Mouse (Mus musculus) frontal cortex, adult (tissue): ENCODE measurements around the gene Wdr18.
A peak's percentile ranks its signal among the peaks of the same experiment; 100 is the strongest.
"Not testable (repeated sequence)": the region's sequence is repeated elsewhere in the genome, so short reads cannot be mapped to it uniquely, and the experiment has no call there.

ENCODE experiments used
- ATAC-seq: cut with Nextera tagmentation; 2 replicates; pipeline ENCODE4 v1.9.2; 2017; ENCODE audit warnings: mild to moderate bottlenecking, moderate library complexity, mixed read lengths; ENCODE audit not compliant: low TSS enrichment

The Wdr18 gene

GRCm38 (mm10) chr10:79946752-79947322 lies 13.1 kb upstream of the Wdr18 start:
- no peak for ATAC-seq

- ATAC-seq, result no peak
Observed at GRCm38 (mm10) chr10:79947502-79947901, 12.4 kb upstream of the Wdr18 start.

DNA sequence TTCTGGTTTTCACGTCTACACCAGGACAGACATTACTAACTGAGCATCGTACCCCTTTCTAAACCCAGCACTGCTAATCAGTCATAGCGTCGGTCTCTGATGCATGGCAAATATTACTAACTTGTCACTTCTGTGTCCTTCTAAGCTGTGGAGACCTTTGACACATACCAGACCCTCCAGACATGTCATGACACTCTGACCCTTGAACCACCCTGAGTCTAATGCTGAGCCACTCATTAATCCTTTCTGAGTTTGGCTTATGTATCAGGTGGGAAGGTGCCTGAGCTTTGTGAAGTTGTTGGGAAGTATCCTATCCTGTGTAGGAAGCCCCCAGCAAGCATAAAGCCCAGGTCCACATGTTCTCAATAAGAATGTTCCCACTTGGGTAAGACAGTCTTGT lies 10.1 kb upstream of the Wdr18 start:
- no peak for ATAC-seq

GRCm38 (mm10) chr10:79950661-79951060 lies 9.3 kb upstream of the Wdr18 start:
- no peak for ATAC-seq

- ATAC-seq, result no peak
Observed at GRCm38 (mm10) chr10:79953946-79954345, 6.0 kb upstream of the Wdr18 start.

- no peak for ATAC-seq
Observed at GRCm38 (mm10) chr10:79955691-79956090, 4.3 kb upstream of the Wdr18 start.

DNA sequence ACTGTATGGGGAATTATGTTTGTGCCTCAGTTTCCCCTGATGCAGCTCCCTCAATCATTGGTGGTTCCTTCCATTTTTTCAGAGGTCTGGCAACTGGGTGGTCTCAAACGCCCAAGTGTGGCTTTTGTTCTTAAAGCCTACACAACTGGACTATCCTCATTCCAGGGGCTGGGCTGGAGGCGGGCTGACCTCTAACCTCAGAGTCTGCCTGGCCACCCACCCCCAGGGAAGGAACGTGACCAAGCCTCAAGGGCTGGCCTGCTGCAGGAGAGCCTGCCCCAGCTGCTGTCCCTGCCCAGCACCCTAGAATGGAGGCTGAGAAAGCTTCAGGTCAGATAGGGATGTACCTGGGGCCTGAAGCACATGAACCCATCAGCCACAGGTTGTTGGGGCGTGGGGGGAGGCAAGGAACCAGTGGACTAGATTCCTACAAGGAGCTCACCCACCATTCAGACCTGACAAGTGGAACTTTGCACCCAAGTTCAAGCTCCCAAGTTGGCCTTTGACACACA lies 3.3 kb upstream of the Wdr18 start:
- no peak for ATAC-seq

DNA sequence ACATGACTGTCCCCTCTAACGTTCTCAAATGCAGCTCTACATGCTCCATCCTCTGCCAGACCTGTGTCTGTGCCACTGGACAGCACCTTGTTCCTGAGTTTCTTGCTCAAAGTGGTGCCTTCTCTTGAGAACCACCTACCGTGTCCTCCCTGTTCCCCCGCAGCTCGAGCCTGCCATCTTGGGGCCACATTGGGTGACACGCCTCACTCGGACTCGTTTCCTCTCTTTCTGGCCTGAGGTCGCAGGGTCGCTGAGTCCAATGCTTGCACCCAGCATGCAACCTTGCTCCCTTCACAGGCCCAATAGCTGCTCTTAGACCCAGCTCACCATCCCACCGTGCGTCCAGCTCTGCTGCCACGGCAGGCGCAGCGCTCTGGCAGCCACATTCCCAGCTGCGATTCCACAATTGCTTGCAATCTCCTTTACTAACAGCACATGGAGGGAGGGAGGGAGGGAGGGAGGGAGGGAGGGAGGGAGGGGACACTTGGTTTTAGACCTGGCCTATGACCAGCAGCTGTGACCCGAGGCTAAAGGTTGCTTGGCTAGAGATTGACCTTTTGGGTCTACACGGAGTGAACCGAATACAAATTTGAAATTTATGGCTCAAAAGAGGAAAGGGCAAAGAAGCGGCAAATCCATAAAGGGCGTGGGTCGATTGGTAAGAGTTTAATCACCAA lies 1.7 kb upstream of the Wdr18 start:
- ATAC-seq, result 0 out of 2 replicates have a peak, but pooled peaks have one; percentile 32

DNA sequence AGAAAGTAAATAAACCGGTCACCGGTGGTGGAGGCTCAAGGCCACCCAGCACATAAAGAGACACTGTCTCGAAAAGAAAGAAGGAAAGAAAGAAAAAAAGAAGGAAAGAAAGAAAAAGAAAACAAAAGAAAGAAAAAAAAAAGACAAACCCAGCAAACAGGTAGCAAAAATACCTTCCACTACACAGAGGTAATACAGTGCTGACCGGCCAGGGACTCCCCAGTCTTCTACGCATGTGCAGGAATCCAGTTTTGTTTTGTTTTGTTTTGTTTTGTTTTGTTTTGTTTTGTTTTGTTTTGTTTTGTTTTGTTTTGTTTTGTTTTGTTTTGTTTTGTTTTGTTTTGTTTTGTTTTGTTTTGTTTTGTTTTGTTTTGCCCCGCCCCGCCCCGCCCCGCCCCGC lies 540 bp upstream of the Wdr18 start:
- ATAC-seq, result not testable (repeated sequence)

DNA sequence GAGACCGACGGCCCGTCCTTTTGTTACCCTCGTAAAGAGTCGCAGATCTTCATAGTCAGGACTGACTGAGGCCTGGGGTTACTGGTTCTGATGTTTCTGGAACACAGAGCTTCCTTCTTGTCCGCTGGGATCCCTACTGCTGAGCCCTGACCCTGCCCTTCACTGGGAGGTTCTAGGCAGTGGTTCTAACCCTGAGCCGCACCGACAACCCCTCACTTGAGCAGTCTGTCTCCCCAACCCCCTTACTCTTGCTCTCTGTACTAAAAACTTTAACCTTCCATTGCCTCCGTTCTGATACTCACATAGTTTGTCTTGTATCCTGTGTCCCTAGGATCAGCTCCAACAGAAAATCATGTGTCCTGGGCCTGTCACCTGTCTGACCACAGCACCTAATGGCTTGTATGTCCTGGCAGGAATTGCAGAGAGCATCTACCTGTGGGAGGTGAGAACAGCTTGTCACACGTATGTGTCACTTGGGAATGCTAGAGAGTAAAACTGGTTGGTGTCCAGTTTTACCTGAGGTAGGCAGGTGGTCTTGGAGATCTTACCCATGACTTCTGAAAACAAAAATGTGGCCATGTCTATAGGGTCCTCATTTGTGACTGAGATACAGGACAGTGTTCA lies 831 bp downstream of the Wdr18 start:
- no peak for ATAC-seq

DNA sequence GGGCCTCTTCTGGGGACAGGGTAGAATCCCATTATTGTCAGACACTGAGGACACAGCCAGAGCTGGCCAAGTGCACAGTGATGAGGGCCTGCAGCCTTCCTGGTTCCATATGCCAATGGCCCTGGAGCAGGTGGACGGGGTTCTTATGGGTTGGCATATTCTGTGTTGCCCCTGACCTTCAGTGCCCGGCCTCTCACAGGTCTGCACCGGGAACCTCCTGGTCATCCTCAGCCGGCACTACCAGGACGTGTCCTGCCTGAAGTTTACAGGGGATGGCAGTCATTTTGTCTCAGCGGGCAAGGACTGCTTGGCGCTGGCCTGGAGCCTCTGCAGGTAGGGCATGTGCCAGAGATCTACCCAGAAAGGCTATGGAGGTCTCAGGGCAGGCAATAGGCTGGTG lies 4.8 kb downstream of the Wdr18 start:
- no peak for ATAC-seq

DNA sequence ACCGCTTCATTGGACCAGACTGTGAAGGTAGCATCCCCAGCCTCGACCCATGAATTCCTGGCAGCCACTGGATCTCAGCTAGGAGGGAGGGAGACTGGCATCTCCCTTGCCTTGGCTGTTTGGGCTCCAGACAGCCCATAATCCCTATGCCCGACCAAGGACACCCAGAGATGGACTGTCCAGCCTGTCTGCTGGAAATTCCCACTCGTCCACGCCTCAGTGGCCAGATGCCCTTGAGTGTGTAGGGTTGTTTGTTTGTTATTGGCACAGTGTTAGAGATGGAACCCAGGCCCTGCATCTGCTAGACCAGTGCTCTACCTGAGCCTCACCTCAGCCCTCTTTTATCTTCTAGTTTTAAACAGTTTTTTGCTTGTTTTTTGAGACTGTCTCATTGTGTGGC lies 5.4 kb downstream of the Wdr18 start:
- ATAC-seq, result no peak

- ATAC-seq, result no peak
Observed at GRCm38 (mm10) chr10:79966886-79967400, 7.0 kb downstream of the Wdr18 start.

- no peak for ATAC-seq
Observed at GRCm38 (mm10) chr10:79968181-79968580, 8.2 kb downstream of the Wdr18 start.

GRCm38 (mm10) chr10:79969124-79969568 lies 9.2 kb downstream of the Wdr18 start:
- ATAC-seq, result no peak; the same call in 1 of the 2 replicates

DNA sequence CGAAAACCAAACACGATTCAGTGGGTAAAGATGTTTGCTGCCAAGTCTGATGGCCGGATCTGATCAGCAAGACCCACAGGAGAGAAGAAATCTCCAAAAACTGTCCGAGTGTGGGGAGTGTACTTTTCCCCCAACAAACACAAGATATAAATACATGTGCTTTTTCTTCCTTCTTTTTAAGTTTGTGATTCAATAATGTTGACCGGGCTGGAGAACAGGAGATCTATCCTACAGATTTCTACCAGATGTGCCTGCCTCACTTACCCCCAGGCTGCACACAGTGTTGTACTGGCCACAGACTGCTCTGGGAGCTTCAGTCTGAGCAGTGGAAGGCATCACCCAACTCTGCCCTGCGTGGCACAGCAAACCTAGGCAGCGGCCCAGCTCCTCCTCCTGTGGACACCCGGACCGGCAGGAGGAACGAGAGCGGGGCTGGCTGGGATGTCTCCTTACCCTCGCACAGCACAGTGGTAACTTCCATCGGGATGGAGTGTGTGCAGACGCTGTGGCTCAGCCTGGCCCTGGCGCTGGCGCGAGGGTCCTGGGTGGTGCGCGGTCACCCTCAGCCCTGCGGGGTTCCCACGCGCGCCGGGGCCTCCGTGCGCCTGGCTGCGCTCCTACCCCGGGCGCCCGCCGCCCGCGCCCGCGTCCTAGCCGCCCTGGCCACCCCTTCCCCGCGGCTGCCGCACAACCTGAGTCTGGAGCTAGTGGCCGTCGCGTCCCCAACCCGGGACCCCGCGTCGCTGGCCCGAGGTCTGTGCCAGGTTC lies 10.6 kb downstream of the Wdr18 start, which contains the start of gene Grin3b:
Gene Grin3b (plus strand): TSS at position 301 of the 768 bp plus-strand sequence.
- no peak; the same call in 1 of the 2 replicates for ATAC-seq

DNA sequence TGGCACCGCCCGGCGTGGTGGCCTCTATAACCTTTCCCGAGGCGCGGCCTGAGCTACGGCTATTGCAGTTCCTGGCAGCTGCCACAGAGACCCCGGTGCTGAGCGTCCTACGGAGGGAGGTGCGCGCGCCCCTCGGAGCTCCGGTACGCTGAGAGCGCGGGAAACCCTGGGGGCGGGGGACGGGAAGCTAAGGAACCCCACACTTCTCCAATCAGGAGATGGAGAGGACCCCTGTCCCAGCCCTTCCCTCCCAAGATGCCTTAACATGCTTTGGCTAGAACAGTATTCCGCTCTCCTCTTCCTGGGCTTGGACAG lies 11.2 kb downstream of the Wdr18 start:
- ATAC-seq, result no peak

DNA sequence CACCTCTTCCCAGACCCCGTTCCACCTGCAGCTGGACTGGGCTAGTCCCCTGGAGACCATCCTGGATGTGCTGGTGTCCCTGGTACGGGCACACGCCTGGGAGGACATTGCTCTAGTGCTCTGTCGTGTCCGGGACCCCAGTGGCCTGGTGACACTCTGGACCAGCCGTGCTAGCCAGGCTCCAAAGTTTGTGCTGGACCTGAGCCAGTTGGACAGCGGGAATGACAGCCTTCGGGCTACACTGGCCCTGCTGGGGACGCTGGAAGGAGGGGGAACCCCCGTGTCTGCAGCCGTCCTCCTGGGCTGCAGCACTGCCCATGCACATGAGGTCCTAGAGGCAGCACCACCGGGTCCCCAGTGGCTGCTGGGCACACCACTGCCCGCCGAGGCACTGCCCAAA lies 12.9 kb downstream of the Wdr18 start:
- ATAC-seq, result no peak

DNA sequence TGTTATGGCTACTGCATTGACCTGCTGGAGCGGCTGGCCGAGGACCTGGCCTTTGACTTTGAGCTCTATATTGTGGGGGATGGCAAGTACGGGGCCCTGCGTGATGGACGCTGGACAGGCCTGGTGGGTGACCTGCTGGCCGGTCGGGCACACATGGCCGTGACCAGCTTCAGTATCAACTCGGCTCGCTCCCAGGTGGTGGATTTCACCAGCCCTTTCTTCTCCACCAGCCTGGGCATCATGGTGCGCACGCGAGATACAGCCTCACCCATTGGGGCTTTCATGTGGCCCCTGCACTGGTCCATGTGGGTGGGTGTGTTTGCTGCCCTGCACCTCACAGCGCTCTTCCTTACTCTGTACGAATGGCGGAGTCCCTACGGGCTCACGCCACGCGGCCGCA lies 14.1 kb downstream of the Wdr18 start:
- ATAC-seq, result no peak

DNA sequence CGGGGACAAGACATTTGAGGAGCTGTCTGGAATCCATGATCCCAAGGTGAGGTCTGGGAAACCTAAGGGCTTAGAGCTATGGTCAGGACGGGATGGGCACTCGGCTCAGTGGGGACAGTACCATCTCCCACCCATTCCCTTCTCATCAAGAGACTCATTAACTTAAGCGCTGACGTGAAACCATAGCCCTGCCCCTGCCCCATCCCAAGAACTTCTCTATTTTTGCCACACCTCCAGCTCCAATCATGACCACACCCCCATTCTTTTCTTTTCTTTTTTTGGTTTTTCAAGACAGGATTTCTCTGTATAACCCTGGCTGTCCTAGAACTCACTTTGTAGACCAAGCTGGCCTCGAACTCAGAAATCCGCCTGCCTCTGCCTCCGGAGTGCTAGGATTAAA lies 14.7 kb downstream of the Wdr18 start:
- no peak for ATAC-seq

DNA sequence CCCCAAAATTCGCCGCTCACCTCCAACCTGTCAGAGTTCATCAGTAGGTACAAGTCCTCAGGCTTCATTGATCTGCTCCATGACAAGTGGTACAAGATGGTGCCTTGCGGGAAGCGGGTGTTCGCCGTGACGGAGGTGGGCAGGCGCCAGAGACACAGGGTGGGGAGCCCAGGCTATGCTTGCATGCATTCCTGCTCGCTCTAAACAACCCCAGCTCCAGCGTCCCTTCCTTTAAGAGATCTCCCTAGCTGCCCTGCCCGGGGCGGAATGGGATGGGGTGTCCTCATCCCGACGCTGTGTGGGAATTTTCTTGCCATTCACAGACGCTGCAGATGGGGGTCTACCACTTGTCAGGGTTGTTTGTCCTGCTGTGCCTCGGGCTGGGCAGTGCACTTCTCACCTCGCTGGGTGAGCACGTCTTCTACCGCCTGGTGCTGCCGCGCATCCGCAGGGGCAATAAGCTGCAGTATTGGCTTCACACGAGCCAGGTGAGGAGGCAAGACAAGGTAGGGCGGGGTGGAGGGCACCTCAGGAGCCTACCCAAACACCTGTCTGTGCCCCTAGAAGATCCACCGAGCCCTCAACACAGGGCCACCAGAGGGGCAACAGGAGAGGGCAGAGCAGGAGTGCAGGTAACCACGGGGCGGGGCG lies 16.2 kb downstream of the Wdr18 start:
- ATAC-seq, result no peak

- ATAC-seq, result no peak
Observed at GRCm38 (mm10) chr10:79976722-79977107, 16.8 kb downstream of the Wdr18 start.
